Mouse (Mus musculus) granulocyte monocyte progenitor cell, adult 5-6 weeks (primary cell): ENCODE results near the gene Cadm2. TPM values are rescaled to one million over a fixed set of nuclear protein-coding genes. Genes with fewer than 3 reads are reported as not detected.

Source experiments
- ATAC-seq: replicated peaks from 2 replicates; pipeline ENCODE4 v1.8.0; 2016; ENCODE audit warnings: mild to moderate bottlenecking, moderate TSS enrichment, inconsistent platforms; ENCODE audit not compliant: poor library complexity, severe bottlenecking
- total RNA-seq, 2 experiments: library from RNA; stranded (forward) in 1 of 2; stranded (reverse) in 1 of 2; fragments of 200-712, 200-1000 nt in 1 of 2; fragments of >200 nt in 1 of 2; fragmentation: Nextera tagmentation in 1 of 2; gene quantifications; 2 replicates each; pipeline ENCODE4 v1.2.3; 2014 to 2017

Gene Cadm2
- total RNA-seq, 2 experiments from 2014 or later, result not detected

DNA sequence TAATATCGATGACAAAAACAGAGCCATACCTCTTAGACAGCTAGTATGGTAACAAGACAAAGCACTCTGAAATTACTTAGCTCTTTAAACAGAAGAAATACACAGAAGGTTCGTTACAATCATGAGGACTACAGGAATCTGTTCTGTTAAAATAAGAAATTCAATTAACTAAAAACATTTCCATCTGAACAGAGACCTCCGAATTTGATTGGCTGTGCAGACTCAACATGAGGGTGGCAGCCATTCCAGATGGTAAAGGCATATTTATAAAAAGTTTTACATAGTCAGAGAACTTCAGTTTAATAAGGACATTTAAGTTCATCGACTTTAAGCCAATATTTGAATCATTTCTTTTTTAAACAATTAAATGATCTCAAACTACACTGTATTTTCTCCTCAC lies 105.2 kb downstream of the Cadm2 start:
- ATAC-seq, result no peak

GRCm38 (mm10) chr16:67509079-67509478 lies 111.6 kb downstream of the Cadm2 start:
- no peak for ATAC-seq

DNA sequence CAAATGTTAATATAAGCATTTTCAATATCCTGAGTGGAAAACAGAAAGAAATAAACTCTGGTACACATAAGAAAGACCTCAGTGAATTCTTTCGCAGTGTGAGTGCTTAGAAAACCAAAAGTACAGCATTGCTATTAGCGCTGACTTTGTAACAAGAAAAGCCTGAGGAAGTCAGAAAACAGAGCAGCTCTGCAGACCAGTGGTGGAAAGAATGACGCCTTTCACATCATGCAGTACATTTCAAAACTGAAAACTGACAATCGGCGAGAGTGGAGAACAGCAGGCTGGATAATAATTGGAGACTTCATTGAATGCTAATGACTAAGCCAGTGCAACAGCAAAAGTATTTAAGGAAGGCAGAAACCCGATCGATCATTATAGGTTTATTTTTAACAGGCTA lies 138.2 kb downstream of the Cadm2 start:
- no peak for ATAC-seq

DNA sequence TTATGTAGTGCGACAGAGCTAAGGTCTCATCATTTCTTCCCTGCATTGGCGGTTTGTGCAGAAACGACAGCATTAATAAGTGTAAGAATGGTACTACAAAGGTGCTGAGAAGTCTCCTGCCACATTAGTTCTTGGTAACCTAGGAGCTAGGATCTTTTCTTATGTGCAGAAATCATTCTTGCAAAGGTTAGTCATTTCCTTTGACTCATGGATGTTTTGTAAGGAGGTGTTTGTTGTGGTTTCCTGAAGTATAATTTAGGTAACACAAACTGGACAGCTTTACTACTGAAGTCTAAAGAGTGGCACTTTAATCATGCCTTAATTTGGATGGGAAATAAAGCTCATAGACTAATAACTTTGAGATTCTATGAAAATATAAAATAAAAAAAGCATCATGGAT lies 153.7 kb downstream of the Cadm2 start:
- no peak for ATAC-seq

- ATAC-seq, result no peak
Observed at GRCm38 (mm10) chr16:67436301-67436700, 184.4 kb downstream of the Cadm2 start.

DNA sequence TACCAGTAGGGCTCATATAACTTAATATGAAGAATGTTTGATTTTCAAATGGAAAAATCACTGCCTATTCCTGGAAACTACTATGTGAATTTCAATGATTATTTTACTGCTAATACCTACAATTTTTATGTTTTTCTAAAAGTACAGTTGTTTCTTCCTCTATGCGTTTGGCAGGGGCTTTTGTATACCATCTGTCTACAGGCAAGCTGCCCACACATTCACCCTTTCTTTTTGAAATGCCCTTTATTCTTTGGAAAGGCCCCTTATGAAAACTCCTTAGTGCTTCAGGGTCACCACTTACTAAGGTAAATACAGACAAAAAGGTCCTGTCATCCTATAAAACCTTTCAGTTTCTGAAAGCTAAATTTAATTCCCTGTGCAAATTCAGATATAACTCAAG lies 195.3 kb downstream of the Cadm2 start:
- no peak for ATAC-seq

- ATAC-seq, result no peak
Observed at GRCm38 (mm10) chr16:67410926-67411325, 209.8 kb downstream of the Cadm2 start.

GRCm38 (mm10) chr16:67410482-67410881 lies 210.2 kb downstream of the Cadm2 start:
- no peak for ATAC-seq

DNA sequence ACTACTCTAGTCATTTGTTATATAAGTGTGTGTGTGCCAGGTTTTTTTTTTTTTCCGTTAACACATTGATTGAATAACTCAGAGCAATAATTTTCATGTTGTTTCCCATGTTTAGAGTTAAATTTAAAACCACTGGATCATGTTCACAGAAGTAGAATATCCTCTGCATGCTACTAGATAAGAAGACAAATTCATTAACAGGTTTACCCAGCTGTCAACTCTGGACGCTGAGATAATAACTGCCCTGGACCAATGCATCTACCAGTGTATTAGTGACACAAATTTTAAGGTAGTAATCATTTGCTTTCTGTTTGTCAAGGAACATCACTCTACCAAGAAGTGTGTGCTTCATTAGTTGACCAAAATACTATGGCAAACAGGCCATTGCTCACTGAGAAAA lies 253.0 kb downstream of the Cadm2 start:
- ATAC-seq, result no peak

GRCm38 (mm10) chr16:67348011-67348410 lies 272.7 kb downstream of the Cadm2 start:
- no peak for ATAC-seq

- no peak for ATAC-seq
Observed at GRCm38 (mm10) chr16:67347561-67347960, 273.1 kb downstream of the Cadm2 start.

- ATAC-seq, result no peak
Observed at GRCm38 (mm10) chr16:67346621-67347290, 274.0 kb downstream of the Cadm2 start.

DNA sequence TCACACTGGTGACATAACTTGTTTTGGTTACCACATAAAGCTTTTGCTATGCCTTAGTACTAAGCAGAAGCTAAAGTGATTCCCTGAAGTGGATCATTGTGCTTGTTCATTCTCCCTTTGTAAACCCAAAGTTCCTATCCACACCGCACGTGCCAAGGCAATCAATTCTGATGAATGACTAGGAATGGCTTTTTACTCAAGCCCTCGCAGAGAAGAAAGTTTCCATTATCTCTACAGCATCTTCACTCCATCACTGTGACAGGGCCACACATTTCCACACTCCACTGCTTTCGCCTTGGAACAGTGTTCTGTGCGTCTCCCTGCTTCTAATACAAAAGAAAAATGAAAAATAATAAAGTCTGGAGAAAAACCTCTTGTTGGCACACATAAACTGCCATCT lies 276.5 kb downstream of the Cadm2 start:
- ATAC-seq, result no peak

- ATAC-seq, result no peak
Observed at GRCm38 (mm10) chr16:67311033-67311432, 309.7 kb downstream of the Cadm2 start.

DNA sequence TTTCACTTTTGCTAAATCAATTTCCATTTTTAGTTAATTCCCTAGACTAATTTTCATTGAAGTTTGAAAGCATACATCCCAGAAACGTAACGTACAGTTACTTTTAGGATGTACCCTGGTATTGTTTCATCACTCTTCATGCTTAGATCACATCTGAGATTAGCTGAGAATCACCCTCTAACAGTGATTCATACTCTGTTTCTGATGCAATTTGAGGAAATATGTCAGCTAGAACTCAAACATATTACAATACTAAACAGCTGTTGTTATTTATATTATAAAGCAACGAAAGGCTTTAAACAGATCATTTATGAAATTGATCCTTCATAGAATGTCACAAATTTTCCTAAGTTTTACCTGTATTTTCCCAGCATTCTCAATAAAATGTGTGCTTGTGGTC lies 336.0 kb downstream of the Cadm2 start:
- ATAC-seq, result no peak

- ATAC-seq, result no peak
Observed at GRCm38 (mm10) chr16:67243598-67243997, 377.1 kb downstream of the Cadm2 start.

- ATAC-seq, result no peak
Observed at GRCm38 (mm10) chr16:67234862-67235261, 385.8 kb downstream of the Cadm2 start.

DNA sequence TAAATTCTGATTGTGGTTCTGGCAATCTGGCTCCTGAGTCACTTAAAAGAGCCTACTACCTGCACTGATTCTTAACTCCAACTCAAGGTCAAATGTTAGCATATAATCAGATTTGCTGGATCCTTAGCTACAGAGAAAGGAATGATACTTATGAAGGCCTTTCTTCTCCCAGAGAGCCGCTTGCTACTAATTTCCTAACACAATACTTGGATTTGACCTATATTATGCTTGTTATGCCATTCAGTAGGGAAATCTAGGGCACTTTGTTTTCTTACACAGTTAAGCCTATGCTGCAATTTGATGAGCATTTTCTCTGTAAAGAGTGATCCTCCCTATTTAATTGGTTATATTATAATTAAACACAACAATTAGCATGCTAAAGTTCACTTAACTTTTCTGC lies 394.0 kb downstream of the Cadm2 start:
- ATAC-seq, result no peak

GRCm38 (mm10) chr16:67203329-67203728 lies 417.4 kb downstream of the Cadm2 start:
- no peak for ATAC-seq

DNA sequence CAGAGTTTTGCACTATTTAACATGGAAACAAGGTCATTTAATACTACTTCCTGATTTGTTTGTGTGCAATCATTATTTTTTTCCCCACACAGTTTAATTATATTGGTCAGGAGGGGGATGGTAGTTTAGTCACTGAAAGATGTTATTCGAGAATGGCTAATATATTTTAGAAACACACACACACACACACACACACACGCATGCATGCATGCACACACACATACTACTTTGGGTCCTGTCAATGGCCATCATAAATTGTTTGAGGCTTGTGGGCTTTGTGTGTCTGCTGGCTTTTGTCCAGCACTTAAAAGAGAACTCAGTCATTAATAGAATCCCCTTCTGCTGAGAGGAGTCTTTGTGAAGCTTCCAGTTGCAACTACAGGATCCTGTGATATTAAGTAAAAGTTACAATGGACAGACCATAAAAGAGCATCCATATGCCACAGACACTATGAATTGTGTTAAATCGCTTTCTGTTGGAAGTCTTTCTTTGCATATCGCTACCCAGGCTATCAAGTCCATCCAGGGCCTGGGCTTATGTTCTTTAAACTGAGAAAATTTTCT lies 427.8 kb downstream of the Cadm2 start:
- no peak for ATAC-seq

DNA sequence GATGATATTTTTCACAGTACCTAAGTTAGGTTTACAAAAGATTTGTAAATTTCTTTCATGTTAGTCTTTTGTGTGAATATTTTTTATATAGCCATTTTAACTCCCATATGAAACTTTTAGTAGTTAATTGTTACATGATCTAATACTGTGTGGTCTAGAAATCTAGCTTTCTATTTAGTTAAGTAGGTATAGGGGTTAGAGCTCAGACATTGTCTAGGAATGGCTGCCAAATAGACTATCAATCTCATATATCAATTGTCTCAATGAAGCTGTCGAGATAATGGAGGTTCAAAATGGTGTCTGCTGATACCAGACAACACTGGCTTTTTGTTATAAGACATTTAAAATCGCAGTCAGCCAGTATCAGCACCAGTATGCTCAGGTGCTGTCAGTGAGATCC lies 428.3 kb downstream of the Cadm2 start:
- no peak for ATAC-seq

GRCm38 (mm10) chr16:67186322-67186721 lies 434.4 kb downstream of the Cadm2 start:
- no peak for ATAC-seq
